Mouse (Mus musculus) cortical plate, adult 2 months (tissue): ENCODE measurements at regions not wholly inside any gene's neighbourhood (a gene's known extent, or its start where the extent isn't known, plus 50 kb on each side); places are given as distances from the start of the nearest gene placed in this dataset.

ENCODE experiments used
- CTCF ChIP-seq: fragments of 200-500 bp; IDR thresholded peaks from 2 replicates; pipeline ENCODE4 v1.5.1; 2011; ENCODE audit warnings: mild to moderate bottlenecking, control low read depth, low read length; ENCODE audit not compliant: insufficient read depth; ENCODE audit errors: extremely low read depth
- POLR2A ChIP-seq: fragments of 200-500 bp; IDR thresholded peaks from 2 replicates; pipeline ENCODE4 v1.6.1; 2011; ENCODE audit warnings: mild to moderate bottlenecking, low read length, control low read depth; ENCODE audit not compliant: insufficient read depth; ENCODE audit errors: extremely low read depth

GRCm38 (mm10) chr15:36354545-36354944, 653.0 kb downstream of the Zfp706 start:
- TF ChIP-seq CTCF: no peak
- TF ChIP-seq POLR2A: no peak
